Mouse (Mus musculus): Measurements from ENCODE around the gene Egfem1. TPM values are rescaled to one million over a fixed set of nuclear protein-coding genes. Genes with fewer than 3 reads are reported as not detected.

Gene Egfem1
- polyA plus RNA-seq, 1 experiment from 2014 or later: 1.6 TPM

GRCm38 (mm10) chr3:29582749-29583148 lies 500.9 kb downstream of the Egfem1 start:
- H3K4me1 ChIP-seq (replicated peaks; ENCODE audit: insufficient read depth, low read length): no peaks in the 10 kb centered on the region

GRCm38 (mm10) chr3:29602140-29602539 lies 520.3 kb downstream of the Egfem1 start:
- Histone ChIP-seq H3K9ac (ENCODE audit: low read depth, low read length) (no peak overlapping the region), H3K4me1 (replicated peaks; ENCODE audit: insufficient read depth, low read length) (no peaks in the 10 kb centered on the region), H3K9me3 (replicated peaks; ENCODE audit: low read length) (no peaks in the 10 kb centered on the region), H3K4me3 (replicated peaks; ENCODE audit: low read depth, low read length) (no peak overlapping the region), H3K4me2 (ENCODE audit: low read length) (no peak overlapping the region), H3K27me3 (ENCODE audit: insufficient read depth, low read length) (no peaks in the 10 kb centered on the region), H3K27ac (no peak overlapping the region), H3K36me3 (ENCODE audit: insufficient read depth, low read length) (no peaks in the 10 kb centered on the region)
- 64% methylated on average over 7 of the region's 7 CpGs for WGBS
- ATAC-seq (replicated peaks; ENCODE audit: low FRiP score, low read depth) (no peak), DNase-seq (ENCODE audit: low spot score) (no peak)
- no peak for TF ChIP-seq CTCF (IDR thresholded peaks at IDR 0.05; ENCODE audit: low read depth)

More at GRCm38 (mm10) chr3:29582749-29583148, 500.9 kb downstream of the Egfem1 start:
- H3K9ac ChIP-seq (ENCODE audit: low read depth, low read length): no peak overlapping the region
- TF ChIP-seq CTCF (IDR thresholded peaks at IDR 0.05; ENCODE audit: low read depth): no peak
- no peaks in the 10 kb centered on the region for H3K9me3 ChIP-seq (replicated peaks; ENCODE audit: low read length)
- WGBS: 75% methylated on average over 8 of the region's 8 CpGs
- H3K4me2 ChIP-seq (ENCODE audit: low read length): no peak overlapping the region
- no peak overlapping the region for H3K27ac ChIP-seq
- DNase-seq (ENCODE audit: low spot score) (no peak), ATAC-seq (replicated peaks; ENCODE audit: low FRiP score, low read depth) (no peak)
- H3K4me3 ChIP-seq (replicated peaks; ENCODE audit: low read depth, low read length): no peak overlapping the region
- H3K27me3 ChIP-seq (ENCODE audit: insufficient read depth, low read length): no peaks in the 10 kb centered on the region
- H3K36me3 ChIP-seq (ENCODE audit: insufficient read depth, low read length): no peaks in the 10 kb centered on the region

GRCm38 (mm10) chr3:29608713-29609112 lies 526.9 kb downstream of the Egfem1 start:
- Histone ChIP-seq H3K4me3 (replicated peaks; ENCODE audit: low read depth, low read length) (no peak overlapping the region), H3K27me3 (ENCODE audit: insufficient read depth, low read length) (no peaks in the 10 kb centered on the region), H3K36me3 (ENCODE audit: insufficient read depth, low read length) (no peaks in the 10 kb centered on the region), H3K9me3 (replicated peaks; ENCODE audit: low read length) (no peaks in the 10 kb centered on the region), H3K4me1 (replicated peaks; ENCODE audit: insufficient read depth, low read length) (no peaks in the 10 kb centered on the region), H3K4me2 (ENCODE audit: low read length) (no peak overlapping the region), H3K9ac (ENCODE audit: low read depth, low read length) (no peak overlapping the region), H3K27ac (no peak overlapping the region)
- DNase-seq (ENCODE audit: low spot score): no peak
- TF ChIP-seq CTCF (IDR thresholded peaks at IDR 0.05; ENCODE audit: low read depth): no peak
- 57% methylated on average over 3 of the region's 3 CpGs for WGBS
- no peak for ATAC-seq (replicated peaks; ENCODE audit: low FRiP score, low read depth)

GRCm38 (mm10) chr3:29609174-29609573 lies 527.4 kb downstream of the Egfem1 start:
- no peak for ATAC-seq (replicated peaks; ENCODE audit: low FRiP score, low read depth)
- no peaks in the 10 kb centered on the region for H3K9me3 ChIP-seq (replicated peaks; ENCODE audit: low read length)

GRCm38 (mm10) chr3:29619586-29619985 lies 537.8 kb downstream of the Egfem1 start:
- Histone ChIP-seq H3K4me2 (ENCODE audit: low read length) (no peak overlapping the region), H3K4me1 (replicated peaks; ENCODE audit: insufficient read depth, low read length) (no peaks in the 10 kb centered on the region), H3K9ac (ENCODE audit: low read depth, low read length) (no peak overlapping the region), H3K4me3 (replicated peaks; ENCODE audit: low read depth, low read length) (no peak overlapping the region), H3K9me3 (replicated peaks; ENCODE audit: low read length) (no peaks in the 10 kb centered on the region), H3K36me3 (ENCODE audit: insufficient read depth, low read length) (no peaks in the 10 kb centered on the region), H3K27ac (no peak overlapping the region), H3K27me3 (ENCODE audit: insufficient read depth, low read length) (no peaks in the 10 kb centered on the region)
- TF ChIP-seq CTCF (IDR thresholded peaks at IDR 0.05; ENCODE audit: low read depth): no peak
- ATAC-seq (replicated peaks; ENCODE audit: low FRiP score, low read depth): no peak
- DNase-seq (ENCODE audit: low spot score): no peak
- WGBS: 80% methylated on average over 1 of the region's 1 CpGs

More at GRCm38 (mm10) chr3:29609174-29609573, 527.4 kb downstream of the Egfem1 start:
- 74% methylated on average over 2 of the region's 2 CpGs for WGBS
- TF ChIP-seq CTCF (IDR thresholded peaks at IDR 0.05; ENCODE audit: low read depth): no peak
- H3K27ac ChIP-seq: no peak overlapping the region
- no peaks in the 10 kb centered on the region for H3K36me3 ChIP-seq (ENCODE audit: insufficient read depth, low read length)
- H3K9ac ChIP-seq (ENCODE audit: low read depth, low read length): no peak overlapping the region
- no peak for DNase-seq (ENCODE audit: low spot score)
- no peaks in the 10 kb centered on the region for H3K27me3 ChIP-seq (ENCODE audit: insufficient read depth, low read length)
- H3K4me2 ChIP-seq (ENCODE audit: low read length): no peak overlapping the region
- no peak overlapping the region for H3K4me3 ChIP-seq (replicated peaks; ENCODE audit: low read depth, low read length)
- H3K4me1 ChIP-seq (replicated peaks; ENCODE audit: insufficient read depth, low read length): no peaks in the 10 kb centered on the region

GRCm38 (mm10) chr3:29639819-29640218 lies 558.0 kb downstream of the Egfem1 start:
- no peak for TF ChIP-seq CTCF (IDR thresholded peaks at IDR 0.05; ENCODE audit: low read depth)
- Histone ChIP-seq H3K27me3 (ENCODE audit: insufficient read depth, low read length) (no peaks in the 10 kb centered on the region), H3K9me3 (replicated peaks; ENCODE audit: low read length) (no peaks in the 10 kb centered on the region), H3K4me3 (replicated peaks; ENCODE audit: low read depth, low read length) (no peak overlapping the region), H3K27ac (no peak overlapping the region), H3K4me1 (replicated peaks; ENCODE audit: insufficient read depth, low read length) (no peaks in the 10 kb centered on the region), H3K36me3 (ENCODE audit: insufficient read depth, low read length) (no peaks in the 10 kb centered on the region), H3K4me2 (ENCODE audit: low read length) (no peak overlapping the region), H3K9ac (ENCODE audit: low read depth, low read length) (no peak overlapping the region)
- DNase-seq (ENCODE audit: low spot score): no peak
- 69% methylated on average over 2 of the region's 2 CpGs for WGBS
- ATAC-seq (replicated peaks; ENCODE audit: low FRiP score, low read depth): no peak

DNA sequence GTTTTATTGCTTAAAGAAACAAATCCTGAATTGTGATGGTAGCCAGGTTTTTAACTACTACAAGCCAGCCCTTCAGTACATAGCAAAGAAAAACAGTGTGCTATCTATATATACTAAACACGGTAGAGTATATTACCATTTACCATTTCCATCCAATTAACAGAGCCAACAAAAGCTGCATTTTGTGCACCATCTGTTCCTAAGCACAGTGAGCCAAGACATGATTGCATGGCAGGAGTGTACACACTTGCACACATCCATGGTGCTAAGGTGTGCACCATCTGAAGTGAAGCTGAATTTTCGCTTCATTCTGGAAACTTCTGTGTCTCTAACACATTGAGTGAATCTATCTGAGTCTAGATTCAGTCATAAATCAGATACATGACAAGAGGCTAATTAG lies 585.0 kb downstream of the Egfem1 start:
- 91% methylated on average over 2 of the region's 2 CpGs for WGBS
- Histone ChIP-seq H3K27me3 (ENCODE audit: insufficient read depth, low read length) (no peaks in the 10 kb centered on the region), H3K9ac (ENCODE audit: low read depth, low read length) (no peak overlapping the region), H3K4me1 (replicated peaks; ENCODE audit: insufficient read depth, low read length) (no peaks in the 10 kb centered on the region), H3K27ac (no peak overlapping the region), H3K9me3 (replicated peaks; ENCODE audit: low read length) (no peaks in the 10 kb centered on the region), H3K4me2 (ENCODE audit: low read length) (no peak overlapping the region), H3K36me3 (ENCODE audit: insufficient read depth, low read length) (no peaks in the 10 kb centered on the region), H3K4me3 (replicated peaks; ENCODE audit: low read depth, low read length) (no peak overlapping the region)
- ATAC-seq (replicated peaks; ENCODE audit: low FRiP score, low read depth) (no peak), DNase-seq (ENCODE audit: low spot score) (no peak)
- TF ChIP-seq CTCF (IDR thresholded peaks at IDR 0.05; ENCODE audit: low read depth): no peak

Data from kidney, postnatal 0 days (tissue).